Mouse (Mus musculus) induced T-regulatory cell, adult 2 months (primary cell): Measurements from ENCODE around the gene Tnfsf13b.

ENCODE experiments used
- DNase-seq: peaks from one replicate; pipeline ENCODE4 v3.0.0-alpha.2; 2012; ENCODE audit warnings: low read depth

The Tnfsf13b gene

DNA sequence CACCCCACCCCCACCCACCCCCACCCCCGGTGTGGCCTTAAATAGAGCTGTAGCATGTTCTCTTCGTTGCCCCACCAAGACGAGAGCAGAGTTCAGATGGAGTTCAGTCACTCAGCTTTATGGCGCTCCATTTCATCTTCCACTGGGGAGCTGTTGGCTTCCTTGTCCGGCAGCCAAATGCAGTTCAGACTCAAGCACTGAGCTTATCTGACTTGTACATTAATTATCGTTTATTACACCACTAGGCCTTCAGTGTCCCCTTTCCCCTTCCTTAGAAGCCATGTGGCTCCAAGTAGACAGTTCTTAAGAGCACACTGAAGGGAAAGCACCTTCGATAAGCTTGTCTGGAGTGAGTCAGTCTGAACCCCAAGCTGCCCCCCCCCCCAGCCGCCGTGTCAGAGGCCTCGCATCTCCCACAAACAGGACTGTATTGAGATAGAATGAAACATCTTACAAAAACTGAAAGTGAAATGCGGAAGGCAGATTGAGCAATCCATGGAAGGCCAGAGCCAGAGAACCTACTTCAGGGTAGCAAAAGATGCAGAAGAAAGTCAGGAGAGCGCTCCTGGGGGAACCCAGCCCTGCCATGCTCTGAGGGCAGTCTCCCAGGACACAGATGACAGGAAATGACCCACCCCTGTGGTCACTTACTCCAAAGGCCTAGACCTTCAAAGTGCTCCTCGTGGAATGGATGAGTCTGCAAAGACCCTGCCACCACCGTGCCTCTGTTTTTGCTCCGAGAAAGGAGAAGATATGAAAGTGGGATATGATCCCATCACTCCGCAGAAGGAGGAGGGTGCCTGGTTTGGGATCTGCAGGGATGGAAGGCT lies at the start of gene Tnfsf13b:
Gene Tnfsf13b (plus strand): TSS at position 312 of the 830 bp plus-strand sequence.
- DNase-seq, result peak; percentile 47

DNA sequence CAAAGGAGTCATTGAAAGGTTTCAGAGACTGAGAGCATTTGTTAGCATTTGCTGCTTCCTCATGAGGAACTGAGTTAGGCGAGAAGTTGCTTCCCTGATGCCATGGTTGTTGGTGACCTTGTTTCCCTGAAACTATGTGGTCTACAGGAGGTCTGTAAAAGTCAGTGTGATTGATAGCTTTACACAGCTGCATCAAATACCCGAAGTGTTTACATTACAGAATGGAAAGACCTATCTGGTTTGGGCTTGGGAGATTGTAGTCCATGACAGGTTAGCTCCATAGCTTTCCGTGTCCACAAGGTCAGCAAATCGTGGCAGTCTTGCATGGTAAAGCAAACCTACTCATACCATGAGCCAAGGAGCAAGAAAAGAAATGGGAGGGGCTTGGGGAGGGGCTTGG lies 47.9 kb upstream of the Tnfsf13b start:
- DNase-seq, result no peak

DNA sequence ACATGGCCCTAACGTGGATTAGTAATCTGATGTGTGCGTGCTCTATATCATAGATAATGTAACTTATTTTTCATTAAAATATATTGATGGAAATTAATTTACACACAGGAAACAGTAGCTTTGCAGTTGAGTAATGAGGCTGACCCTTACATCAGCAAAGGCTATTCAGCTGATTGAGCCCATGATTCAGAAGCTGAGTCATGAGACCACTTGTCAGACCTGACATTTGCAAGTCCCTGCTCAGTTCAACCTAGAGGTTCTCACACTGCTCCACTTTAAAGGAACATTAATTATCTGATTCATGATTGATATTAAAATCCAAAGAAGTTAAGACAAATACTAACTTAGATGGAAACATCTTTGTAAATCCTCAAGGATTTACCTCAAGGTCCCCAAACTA lies 46.3 kb upstream of the Tnfsf13b start:
- DNase-seq, result no peak

DNA sequence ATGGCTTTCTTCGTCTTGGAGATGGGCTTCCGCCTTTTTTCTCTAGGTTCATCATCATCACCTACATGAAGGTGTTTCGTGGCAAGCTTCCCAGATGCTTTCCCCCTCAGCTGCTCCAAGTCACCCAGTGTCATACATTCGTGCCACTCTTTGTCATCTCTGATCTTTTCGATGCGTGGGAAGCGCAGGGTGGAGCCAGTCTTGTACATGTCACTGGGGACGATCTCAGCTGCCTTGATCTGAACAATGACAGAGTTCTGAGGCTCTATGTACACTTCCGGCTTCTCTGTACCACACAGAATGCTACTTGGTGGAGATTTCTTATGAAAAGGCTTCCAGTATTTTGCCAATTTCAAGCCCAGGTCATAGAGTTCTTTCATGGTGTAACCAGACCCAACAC lies 34.4 kb upstream of the Tnfsf13b start:
- DNase-seq, result peak; percentile 27

DNA sequence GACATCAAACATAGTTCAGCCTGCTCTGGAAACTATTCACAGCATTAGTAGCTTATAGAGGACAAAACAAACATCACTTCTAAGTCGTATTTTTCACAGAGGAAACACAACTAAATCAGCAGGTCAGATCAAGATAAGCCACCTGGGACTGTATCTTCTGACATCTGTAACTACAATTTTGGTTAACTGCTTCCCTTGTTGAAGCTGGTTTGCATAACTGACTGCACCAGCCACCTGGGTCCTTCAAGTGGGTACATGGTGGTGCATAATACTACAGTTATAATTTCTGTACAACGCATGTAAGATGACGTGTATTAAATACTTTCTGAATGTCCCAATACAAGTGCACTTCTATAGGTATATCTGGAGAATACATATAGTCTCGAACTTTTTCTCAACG lies 31.0 kb upstream of the Tnfsf13b start:
- DNase-seq, result peak; percentile 41

DNA sequence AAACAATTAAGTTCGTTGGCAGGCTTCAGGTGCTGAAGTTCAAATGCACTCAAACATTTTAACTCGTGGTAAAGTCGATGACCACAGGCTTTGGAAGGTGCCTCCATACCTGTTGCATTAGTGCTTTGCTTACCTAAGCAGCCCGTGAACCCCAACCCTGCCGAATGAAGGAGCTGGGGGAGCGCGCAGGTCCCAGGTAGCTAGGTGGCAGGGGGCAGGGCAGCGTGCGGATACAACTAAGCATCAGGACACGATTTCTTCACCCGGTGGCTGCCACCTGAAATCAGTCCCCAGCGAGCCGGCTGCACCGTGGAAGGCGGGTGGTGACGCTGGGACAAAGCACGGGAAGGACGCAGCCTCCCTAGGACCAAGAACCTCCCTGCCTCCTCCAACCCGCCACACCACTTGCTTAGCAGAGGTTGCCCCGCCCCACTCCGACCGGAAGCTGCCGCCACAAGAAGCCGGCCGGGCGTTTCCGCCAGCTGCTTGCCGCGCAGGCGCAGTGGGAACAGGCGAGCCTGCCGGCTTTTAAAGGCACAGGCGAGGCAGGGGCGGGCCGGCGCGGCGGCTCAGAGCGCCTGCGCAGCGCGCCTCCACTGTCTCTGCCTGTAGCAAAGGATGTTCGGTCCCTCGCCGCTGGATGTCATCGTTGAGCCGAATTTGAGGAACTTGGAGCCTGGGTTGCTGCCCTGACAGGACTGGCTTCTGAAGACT lies 30.2 kb upstream of the Tnfsf13b start:
- DNase-seq, result peak; percentile 98

DNA sequence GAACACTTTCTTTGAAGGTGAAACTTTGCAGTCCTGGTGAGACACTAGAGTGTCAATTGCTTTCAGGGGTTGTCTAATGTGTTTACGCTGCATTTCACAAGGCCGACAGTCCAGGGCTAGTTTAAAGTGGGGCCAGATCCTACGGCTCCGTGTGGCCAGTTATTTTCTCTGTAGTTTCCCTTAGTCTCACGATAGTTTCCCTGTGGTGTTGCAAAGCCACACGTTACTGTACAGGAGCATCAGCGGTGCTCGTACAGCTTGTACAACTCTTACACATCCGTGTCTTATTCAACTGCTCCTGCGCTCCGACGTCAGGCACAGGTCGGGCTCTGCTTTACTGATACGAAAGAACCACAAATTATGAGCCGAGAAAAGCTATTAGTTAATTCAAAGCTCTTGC lies 29.3 kb upstream of the Tnfsf13b start:
- DNase-seq, result no peak

DNA sequence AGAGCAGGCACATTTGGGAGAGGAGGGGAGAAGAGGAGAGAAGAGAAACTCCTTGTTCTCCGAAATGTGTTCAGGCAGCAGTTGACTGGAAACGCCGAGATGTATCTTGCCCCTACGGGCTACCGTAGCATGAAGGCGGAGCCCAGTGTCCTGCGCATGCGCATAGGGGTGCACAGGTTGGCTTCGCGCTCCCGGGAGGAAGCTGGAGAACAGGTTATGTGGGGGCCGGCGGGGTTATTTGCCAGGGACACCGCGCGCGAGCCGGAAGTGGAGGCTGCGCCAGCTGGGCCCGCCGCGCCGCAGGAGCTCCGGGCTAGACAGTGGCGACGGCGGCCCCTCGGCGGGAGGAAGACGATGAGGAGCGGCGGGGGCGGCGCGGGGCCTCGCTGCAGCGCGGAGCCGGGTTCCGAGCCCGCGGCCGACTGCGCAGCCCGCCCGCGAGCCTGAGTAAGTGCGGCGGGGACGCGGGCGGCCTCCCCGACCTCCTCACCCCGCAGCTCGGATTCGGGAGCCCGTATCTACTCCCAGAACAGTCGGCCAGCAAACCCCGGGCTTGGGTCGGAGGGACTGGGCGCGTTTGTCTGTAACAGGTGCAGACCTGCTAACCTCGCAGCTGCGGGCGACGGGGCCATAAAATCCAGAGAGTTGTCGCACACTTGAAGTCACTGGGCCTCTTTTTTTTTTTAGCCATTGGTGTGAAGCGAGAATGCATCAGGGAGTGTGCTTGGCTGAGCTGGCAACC lies 28.5 kb upstream of the Tnfsf13b start, which contains the start of the genes Lig4 and Abhd13:
Gene Lig4 (minus strand): TSS at position 114 of the 742 bp plus-strand sequence.
Gene Abhd13 (plus strand): TSS at position 135 of the 742 bp plus-strand sequence.
- DNase-seq, result peak; percentile 98

DNA sequence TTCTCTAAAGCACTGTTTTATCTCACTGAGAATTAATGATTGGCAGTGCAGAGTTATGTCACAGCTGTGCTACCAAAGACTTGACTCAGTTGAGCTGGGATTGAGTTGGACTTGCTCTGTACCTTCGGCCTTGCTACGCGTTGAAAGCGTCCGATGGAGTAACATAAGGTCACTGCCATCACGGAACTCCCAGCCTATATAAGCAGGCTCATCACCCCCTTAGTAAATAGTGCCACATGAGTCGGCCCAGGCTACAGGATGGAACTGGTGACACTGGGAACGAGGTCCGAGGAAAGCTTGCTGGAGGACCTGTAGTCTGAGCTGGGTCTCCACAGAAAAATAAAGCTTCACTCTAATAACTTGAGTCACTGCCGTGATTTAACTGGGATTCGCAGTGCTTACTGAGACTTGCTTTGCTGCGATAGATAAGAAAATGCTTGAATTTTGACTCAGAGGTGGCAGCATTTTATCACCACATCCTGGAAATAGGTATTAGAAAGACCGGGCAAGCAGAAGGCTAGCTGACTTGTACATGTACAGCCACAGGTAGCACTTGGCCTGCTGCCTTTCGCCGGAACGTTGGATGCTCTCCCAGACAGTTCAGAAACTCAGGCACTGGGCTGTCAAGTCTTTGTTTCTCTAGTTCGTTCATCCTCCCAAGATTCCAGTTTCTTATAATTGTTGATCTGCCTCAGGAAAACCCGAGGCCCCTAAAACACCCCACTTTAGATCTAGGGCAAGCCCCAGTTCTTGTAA lies 27.6 kb upstream of the Tnfsf13b start:
- no peak for DNase-seq

DNA sequence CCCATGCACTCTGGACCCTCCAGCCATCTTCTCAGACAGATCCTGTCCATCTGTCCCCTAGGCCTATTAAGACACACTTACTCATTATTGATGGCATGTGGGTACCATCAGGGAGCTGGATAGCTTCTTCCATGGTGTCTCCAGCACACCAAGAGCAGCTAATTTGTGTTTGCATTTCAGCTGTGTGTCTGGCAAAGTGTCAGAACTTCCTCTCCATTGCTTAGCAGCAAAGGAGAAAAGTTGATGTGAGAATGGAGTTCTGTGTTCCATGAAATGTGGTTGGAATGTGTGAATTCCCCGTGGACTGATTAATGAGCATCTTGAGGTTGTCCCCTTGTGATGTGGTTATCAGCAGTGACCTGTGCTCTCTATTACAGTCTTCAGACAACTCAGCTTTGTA lies 26.5 kb upstream of the Tnfsf13b start:
- DNase-seq, result no peak

DNA sequence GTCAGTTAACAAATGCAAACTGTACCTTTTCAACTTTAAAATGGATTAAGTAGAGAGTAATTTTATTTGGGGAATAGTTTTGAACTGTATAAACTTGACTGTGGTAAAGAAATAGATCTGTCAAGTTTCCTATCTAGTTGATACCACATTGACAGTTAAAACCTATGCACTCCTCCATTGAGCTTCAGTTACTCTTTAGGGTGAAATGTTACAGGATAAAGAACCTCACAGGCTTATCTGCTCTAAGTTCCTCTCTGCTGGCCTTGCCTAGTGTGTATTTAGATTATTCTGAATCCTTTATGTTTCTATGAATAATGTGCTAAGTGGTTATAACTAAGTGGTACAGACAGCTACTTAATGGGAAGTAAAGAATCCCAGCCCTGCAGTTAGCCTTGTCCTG lies 26.1 kb upstream of the Tnfsf13b start:
- DNase-seq, result no peak

DNA sequence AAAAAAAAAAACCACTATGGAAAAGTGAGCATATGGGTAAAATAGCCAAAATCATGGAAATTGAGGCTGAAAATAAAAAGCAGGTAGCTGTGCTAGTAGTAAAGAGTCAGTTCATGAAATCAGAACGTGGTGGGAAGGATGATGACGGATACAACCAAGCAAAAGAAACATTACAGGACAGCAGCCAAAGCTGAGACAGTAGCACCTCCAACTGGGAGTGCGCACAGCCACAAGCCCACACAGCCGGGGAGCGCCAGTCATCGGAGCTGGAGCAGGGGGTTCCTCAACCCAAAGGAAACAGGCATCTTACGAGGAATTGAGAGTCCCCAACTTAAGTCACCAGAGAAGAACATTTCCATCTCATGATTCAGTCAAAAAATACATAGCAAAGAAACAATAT lies 2.2 kb upstream of the Tnfsf13b start:
- DNase-seq, result no peak

DNA sequence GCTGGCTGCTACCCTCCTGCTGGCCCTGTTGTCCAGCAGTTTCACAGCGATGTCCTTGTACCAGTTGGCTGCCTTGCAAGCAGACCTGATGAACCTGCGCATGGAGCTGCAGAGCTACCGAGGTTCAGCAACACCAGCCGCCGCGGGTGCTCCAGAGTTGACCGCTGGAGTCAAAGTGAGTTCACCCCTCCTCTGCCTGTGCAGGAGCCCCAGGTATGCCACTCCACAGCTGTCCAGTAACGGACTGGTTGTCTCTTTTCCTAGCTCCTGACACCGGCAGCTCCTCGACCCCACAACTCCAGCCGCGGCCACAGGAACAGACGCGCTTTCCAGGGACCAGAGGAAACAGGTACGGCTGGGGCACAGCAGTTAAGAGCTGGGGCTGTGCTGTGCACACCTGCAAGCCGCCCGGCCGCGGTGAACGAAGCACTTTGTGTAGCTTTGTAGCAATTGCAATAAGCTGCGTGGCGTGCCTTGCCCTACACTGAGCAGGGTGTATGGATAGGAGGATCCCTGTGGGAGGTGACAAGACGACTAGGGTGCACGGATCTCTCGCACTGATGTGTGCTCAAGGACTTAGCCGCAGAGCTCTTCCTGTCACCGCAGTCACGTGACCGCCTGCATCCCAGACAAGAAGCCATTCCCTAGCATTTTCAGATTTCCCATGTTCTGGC lies 856 bp downstream of the Tnfsf13b start:
- DNase-seq, result peak; percentile 22

DNA sequence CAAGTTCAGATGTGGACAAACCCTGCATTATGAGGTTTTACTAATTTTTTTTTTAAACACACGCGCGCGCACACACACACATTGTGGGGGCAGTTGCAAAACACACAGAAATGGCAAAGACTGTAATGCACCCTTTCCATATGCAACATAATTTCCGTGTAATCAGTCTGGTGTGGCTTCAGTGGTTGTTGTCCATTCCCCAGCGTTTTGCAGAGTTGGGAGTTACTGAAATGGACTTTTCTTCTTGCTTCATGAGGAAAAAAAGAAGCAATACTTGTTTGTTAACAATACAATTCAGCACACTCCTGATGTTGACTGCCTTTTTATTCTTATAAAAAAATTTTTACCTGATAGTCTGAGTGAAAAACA lies 1.4 kb downstream of the Tnfsf13b start:
- no peak for DNase-seq

DNA sequence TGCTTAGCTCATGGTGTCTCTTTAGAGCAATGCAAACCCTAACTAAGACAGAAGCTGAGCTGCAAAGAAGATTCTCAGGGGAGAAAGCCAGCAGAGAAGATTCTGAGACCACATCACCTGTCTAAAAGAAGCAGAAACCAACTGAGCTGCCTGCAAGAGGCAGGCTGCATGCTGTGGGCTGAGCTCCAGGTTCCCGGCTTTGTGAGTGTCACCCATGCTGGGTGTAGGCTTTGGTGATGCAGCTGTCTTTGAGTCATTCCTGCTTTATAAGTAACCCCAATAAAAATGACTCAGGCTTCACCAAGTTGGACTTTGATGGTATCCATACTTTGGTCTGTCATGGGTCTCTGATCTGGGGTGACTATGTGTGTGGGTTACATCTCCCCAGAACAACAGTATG lies 10.0 kb downstream of the Tnfsf13b start:
- no peak for DNase-seq

DNA sequence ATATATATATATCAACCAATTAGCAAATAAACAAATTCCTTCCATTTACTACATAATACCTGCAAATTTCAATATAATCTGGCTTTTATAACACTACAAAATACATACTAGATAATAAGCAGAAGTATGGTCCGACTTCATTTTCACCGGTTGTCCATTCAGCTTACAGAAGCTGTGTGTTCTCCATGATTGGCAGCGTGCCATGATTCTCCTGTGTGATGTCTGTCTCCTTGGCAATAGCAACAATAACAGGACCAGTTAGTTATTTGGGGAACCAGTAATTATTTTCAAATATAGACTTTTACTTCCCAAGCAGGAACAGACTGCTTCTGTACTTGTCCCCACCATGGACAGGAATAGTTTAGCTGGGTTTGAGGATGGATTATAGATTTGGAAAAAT lies 11.0 kb downstream of the Tnfsf13b start:
- DNase-seq, result no peak

DNA sequence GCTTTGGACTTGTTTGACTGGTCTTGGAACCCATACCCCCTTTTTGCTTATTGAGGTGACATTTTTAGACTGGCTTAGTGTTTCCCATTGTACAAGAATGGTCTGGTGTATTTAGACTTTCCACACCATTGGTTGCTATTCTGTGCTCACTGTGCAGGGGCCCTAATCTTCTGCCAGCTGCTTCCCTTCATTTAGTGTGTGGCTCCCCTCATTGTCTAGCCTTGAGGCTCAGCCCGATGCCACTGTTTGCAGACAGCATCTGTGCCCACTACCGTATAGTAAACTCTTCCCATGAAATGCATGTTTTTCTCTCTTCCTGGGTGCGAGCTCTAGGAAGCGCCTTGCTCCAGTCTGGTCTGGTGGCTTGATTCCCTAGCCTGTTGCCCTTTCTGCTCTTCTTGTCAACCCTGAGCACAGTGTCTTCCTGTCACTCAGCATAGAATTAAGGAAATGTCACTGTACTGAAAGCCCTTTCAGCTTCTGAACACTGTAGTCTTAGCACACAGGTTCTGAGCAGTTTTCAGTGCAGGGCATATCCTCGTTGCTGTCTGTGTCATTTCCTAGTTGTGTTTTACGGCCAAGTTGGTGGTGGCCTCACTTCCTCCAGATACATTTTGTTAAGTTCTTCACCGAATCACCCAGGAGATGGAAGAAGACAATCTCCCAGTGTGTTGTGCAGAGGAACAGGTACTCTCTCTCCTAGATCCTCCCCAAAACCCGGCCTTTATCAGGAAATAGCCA lies 24.2 kb downstream of the Tnfsf13b start:
- DNase-seq, result no peak

DNA sequence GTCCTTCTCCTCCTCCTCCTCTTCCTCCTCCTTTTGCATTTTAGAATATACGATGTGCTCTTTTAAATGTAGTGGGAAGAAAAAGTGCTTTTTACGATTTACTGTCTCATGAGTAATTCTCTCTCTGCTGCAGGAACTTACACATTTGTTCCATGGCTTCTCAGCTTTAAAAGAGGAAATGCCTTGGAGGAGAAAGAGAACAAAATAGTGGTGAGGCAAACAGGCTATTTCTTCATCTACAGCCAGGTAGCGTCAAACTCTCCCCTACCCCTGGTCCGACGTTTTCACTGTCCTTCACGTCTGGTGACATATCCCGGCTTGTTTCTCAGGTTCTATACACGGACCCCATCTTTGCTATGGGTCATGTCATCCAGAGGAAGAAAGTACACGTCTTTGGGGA lies 24.9 kb downstream of the Tnfsf13b start:
- DNase-seq, result no peak

DNA sequence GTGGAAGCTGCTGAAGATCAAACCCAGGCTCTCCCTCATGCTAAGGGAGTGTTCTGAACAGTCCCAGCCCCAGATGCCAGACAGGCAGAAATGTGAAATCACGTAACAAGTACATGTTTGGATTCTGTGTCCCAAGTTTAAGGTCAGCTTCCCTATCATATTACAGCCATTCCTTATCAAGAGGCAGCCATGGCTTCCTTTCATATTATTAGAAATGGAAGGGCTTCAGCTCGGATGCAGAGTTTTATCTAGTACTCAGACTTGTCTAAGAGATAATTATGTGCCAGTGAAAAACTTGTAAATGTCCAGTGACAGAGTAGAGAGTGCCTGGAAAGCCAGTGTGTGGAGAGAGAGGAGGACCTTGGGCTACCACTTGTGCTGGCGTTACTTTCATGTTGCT lies 34.6 kb downstream of the Tnfsf13b start:
- no peak for DNase-seq

DNA sequence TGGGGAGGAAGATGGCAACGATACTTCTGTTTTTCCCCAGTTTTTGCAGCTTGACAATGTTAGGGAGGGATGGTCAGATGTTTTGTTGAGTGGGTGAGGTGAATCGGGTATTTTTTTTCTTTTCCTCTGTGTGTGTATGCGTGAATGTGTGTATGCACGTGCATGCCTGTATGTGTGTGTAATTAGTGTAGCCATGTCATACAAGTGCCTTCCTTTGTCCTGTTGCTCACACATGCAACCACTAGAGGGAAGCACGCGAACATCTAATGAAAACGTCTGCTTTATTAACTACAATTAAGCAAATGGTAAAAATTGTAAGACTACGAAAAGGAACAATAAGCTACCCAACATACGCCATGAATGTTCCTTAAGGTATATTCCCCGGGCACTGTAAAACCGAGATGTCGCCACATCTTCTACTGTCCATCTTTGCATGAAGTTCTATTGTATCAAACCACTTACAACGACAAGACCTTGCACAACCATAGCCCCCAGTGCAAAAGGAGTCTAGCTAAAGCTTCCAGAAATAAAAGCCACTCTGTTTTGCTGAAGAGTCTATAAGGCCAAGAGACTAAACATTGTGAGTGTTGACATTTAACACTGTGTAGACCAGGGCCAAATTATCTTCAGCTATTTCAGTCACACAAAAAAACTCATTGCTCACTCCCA lies 37.7 kb downstream of the Tnfsf13b start:
- peak; percentile 21 for DNase-seq
